Comparison of ENCODE assay signal across 32 mouse cellular contexts in the genomic region with DNA sequence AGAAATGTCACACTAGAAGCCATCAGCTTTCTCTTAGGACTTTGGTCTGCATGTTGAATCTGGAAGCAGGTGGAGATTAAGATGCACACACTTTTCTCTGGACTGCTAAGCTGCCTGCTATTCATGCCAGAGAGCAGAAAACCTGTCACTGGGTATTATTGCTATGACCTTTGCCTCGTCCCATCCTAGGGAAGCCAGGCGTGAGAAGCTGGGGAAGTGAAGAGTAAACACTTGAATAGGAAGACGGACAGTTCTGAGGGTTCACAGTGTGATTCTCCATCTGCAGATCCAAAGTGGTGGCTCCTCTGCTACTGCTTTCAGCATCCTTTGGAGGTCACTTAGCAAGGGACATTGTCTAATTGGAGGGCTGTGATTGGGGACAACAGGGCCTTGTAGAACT.
"Had no signal": no experiment of that assay in that cellular context is flagged by ENCODE, and none has a peak within 500 bp of the region (broad histone marks: within the 10 kb centered on the region; RNA-seq: fewer than 3 reads in every experiment).

No protein-coding gene starts in this region.

- H3K4me3 ChIP-seq: limb, embryonic 10.5 days; limb, embryonic 12.5 days; limb, embryonic 13.5 days; limb, embryonic 15.5 days; liver, embryonic 12.5 days; liver, embryonic 13.5 days; liver, embryonic 15.5 days; lung, embryonic 15.5 days; megakaryocyte, embryonic 14.5 days; midbrain, embryonic 10.5 days; midbrain, embryonic 12.5 days; midbrain, embryonic 13.5 days; midbrain, embryonic 15.5 days; myocyte; neural tube, embryonic 12.5 days had no signal

- H3K9ac ChIP-seq: limb, embryonic 12.5 days; limb, embryonic 13.5 days; limb, embryonic 15.5 days; liver, embryonic 12.5 days; liver, embryonic 13.5 days; liver, embryonic 14.5 days; liver, embryonic 15.5 days; liver, postnatal 0 days; lung, embryonic 14.5 days; lung, embryonic 15.5 days; midbrain, embryonic 12.5 days; midbrain, embryonic 13.5 days; midbrain, embryonic 15.5 days; neural tube, embryonic 12.5 days had no signal

- DNase-seq: left cerebral cortex, postnatal 4 days; liver; liver, embryonic 13.5 days; liver, postnatal 0 days; lung, adult 18-20 months; lung, adult 2 months; lung, embryonic 14.5 days; lung, postnatal 10 days; lung, postnatal 14 days; lung, postnatal 36 days; lung, postnatal 4 days; midbrain, embryonic 14.5 days had no signal

- H3K27me3 ChIP-seq: limb, embryonic 12.5 days; limb, embryonic 13.5 days; limb, embryonic 15.5 days; liver, embryonic 12.5 days; liver, embryonic 13.5 days; liver, embryonic 15.5 days; lung, embryonic 15.5 days; megakaryocyte, embryonic 14.5 days; midbrain, embryonic 12.5 days; midbrain, embryonic 13.5 days; midbrain, embryonic 15.5 days; neural tube, embryonic 12.5 days had no signal

- H3K4me1 ChIP-seq: limb, embryonic 10.5 days; limb, embryonic 12.5 days; limb, embryonic 13.5 days; limb, embryonic 15.5 days; liver, embryonic 12.5 days; liver, embryonic 13.5 days; liver, embryonic 15.5 days; lung, embryonic 15.5 days; megakaryocyte, embryonic 14.5 days; midbrain, embryonic 13.5 days; midbrain, embryonic 15.5 days; neural tube, embryonic 12.5 days had no signal

- H3K27ac ChIP-seq: limb, embryonic 10.5 days; limb, embryonic 12.5 days; limb, embryonic 13.5 days; limb, embryonic 15.5 days; liver, embryonic 12.5 days; liver, embryonic 13.5 days; liver, embryonic 14.5 days; liver, embryonic 15.5 days; lung, embryonic 15.5 days; macrophage; midbrain, embryonic 10.5 days; midbrain, embryonic 12.5 days; midbrain, embryonic 13.5 days; midbrain, embryonic 15.5 days; neural tube, embryonic 12.5 days had no signal

- H3K9me3 ChIP-seq: limb, embryonic 10.5 days; limb, embryonic 12.5 days; limb, embryonic 13.5 days; limb, embryonic 15.5 days; liver, embryonic 12.5 days; liver, embryonic 13.5 days; liver, embryonic 15.5 days; lung, embryonic 15.5 days; midbrain, embryonic 10.5 days; midbrain, embryonic 12.5 days; midbrain, embryonic 13.5 days; midbrain, embryonic 15.5 days; neural tube, embryonic 12.5 days had no signal

- ATAC-seq: liver, embryonic 12.5 days; liver, postnatal 0 days; lung, postnatal 0 days; midbrain, embryonic 13.5 days; midbrain, embryonic 15.5 days; midbrain, embryonic 16.5 days had no signal

- H3K36me3 ChIP-seq: limb, embryonic 10.5 days; limb, embryonic 12.5 days; limb, embryonic 13.5 days; limb, embryonic 15.5 days; liver, embryonic 12.5 days; liver, embryonic 13.5 days; liver, embryonic 15.5 days; lung, embryonic 15.5 days; midbrain, embryonic 10.5 days; midbrain, embryonic 12.5 days; midbrain, embryonic 13.5 days; midbrain, embryonic 15.5 days; neural tube, embryonic 12.5 days had no signal

- H3K4me2 ChIP-seq: limb, embryonic 12.5 days; limb, embryonic 13.5 days; limb, embryonic 15.5 days; liver, embryonic 11.5 days; liver, embryonic 12.5 days; liver, embryonic 13.5 days; liver, embryonic 15.5 days; lung, embryonic 14.5 days; lung, embryonic 15.5 days; midbrain, embryonic 11.5 days; midbrain, embryonic 12.5 days; midbrain, embryonic 13.5 days; midbrain, embryonic 15.5 days; neural tube, embryonic 12.5 days had no signal
